Mouse (Mus musculus) stomach, postnatal 0 days (tissue): ENCODE measurements at regions not wholly inside any gene's neighbourhood (a gene's known extent, or its start where the extent isn't known, plus 50 kb on each side); places are given as distances from the start of the nearest gene placed in this dataset.

ENCODE experiments used
- ATAC-seq: fragments of 200-750 bp; cut with Nextera tagmentation; 2 replicates; pipeline ENCODE4 v1.8.0; 2017; ENCODE audit not compliant: low FRiP score, low TSS enrichment
- DNase-seq: peaks from one replicate; pipeline ENCODE4 v3.0.0-alpha.2; 2016; ENCODE audit warnings: low spot score
- H3K27ac ChIP-seq: fragments of 300-500 bp; sonication (generic); replicated peaks from 2 replicates; pipeline ENCODE4 v1.5.1; 2014; ENCODE audit warnings: mild to moderate bottlenecking, control low read depth
- H3K27me3 ChIP-seq: fragments of 300-500 bp; sonication (generic); 2 replicates; pipeline ENCODE4 v1.6.1; 2014; ENCODE audit warnings: low read length; ENCODE audit not compliant: control insufficient read depth, insufficient read depth
- H3K36me3 ChIP-seq: fragments of 300-500 bp; sonication (generic); 2 replicates; pipeline ENCODE4 v1.6.1; 2014; ENCODE audit warnings: low read length, mixed read lengths; ENCODE audit not compliant: control insufficient read depth, insufficient read depth
- H3K4me1 ChIP-seq: fragments of 300-500 bp; sonication (generic); replicated peaks from 2 replicates; pipeline ENCODE4 v1.6.1; 2014; ENCODE audit warnings: antibody characterized with exemption; ENCODE audit not compliant: control insufficient read depth, insufficient read depth
- H3K4me2 ChIP-seq: fragments of 300-500 bp; sonication (generic); replicated peaks from 2 replicates; pipeline ENCODE4 v1.6.1; 2014; ENCODE audit warnings: low read depth, mild to moderate bottlenecking, control low read depth, moderate library complexity
- H3K4me3 ChIP-seq: fragments of 300-500 bp; sonication (generic); 2 replicates; pipeline ENCODE4 v1.5.1; 2014; ENCODE audit warnings: low read depth, low read length, control low read depth
- H3K9ac ChIP-seq: fragments of 300-500 bp; sonication (generic); 2 replicates; pipeline ENCODE4 v1.6.1; 2014; ENCODE audit warnings: mild to moderate bottlenecking, low read length, control low read depth, mixed read lengths
- H3K9me3 ChIP-seq: fragments of 300-500 bp; sonication (generic); 2 replicates; pipeline ENCODE4 v1.6.1; 2016; ENCODE audit warnings: low read length; ENCODE audit not compliant: control insufficient read depth
- CTCF ChIP-seq: IDR thresholded peaks from 2 replicates; pipeline ENCODE4 v1.5.1; 2016; ENCODE audit warnings: antibody characterized with exemption, low read depth, mild to moderate bottlenecking, moderate library complexity
- EP300 ChIP-seq: optimal IDR thresholded peaks from 2 replicates; pipeline ENCODE3; 2016; ENCODE audit warnings: antibody characterized with exemption
- WGBS: fragments of 180-500 bp; shearing (Covaris S2); extraction: QIAGEN DNeasy Blood & Tissue Kit; methylation state at CpG from one replicate; pipeline ENCODE4 v1.1.7; 2014; 5-methylcytosine and 5-hydroxymethylcytosine counted together

DNA sequence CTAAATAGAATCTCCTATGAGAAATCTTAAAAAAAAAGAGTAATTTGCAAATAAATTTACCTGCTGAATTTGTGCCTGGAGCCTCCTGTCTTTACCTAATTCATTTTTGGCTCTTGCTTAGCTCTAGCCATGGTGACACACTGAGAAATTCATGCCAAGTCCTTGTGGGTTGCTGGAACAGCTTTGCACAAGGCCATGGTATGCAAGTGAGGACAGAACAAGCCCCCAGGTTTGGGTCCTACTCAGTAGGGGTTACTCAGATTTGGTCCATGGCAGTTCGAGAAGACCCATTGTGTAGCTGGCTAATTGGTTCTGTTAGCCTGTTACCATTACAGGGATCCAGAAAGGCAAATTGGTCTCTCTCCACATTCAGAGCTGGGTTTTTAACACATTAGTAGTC lies 65.7 kb upstream of the Zeb2 start:
- TF ChIP-seq EP300, result no peak
- TF ChIP-seq CTCF, result no peak
- H3K4me3 ChIP-seq, result no peak overlapping the region
- no peaks in the 10 kb centered on the region for H3K9me3 ChIP-seq
- no peaks in the 10 kb centered on the region for H3K36me3 ChIP-seq
- no peak overlapping the region for H3K27ac ChIP-seq
- H3K27me3 ChIP-seq, result no peaks in the 10 kb centered on the region
- no peak overlapping the region for H3K4me2 ChIP-seq
- 94% methylated on average over 1 of the region's 1 CpGs for WGBS
- no peak overlapping the region for H3K9ac ChIP-seq
- ATAC-seq (no peak), DNase-seq (no peak)
- H3K4me1 ChIP-seq, result no peaks in the 10 kb centered on the region

DNA sequence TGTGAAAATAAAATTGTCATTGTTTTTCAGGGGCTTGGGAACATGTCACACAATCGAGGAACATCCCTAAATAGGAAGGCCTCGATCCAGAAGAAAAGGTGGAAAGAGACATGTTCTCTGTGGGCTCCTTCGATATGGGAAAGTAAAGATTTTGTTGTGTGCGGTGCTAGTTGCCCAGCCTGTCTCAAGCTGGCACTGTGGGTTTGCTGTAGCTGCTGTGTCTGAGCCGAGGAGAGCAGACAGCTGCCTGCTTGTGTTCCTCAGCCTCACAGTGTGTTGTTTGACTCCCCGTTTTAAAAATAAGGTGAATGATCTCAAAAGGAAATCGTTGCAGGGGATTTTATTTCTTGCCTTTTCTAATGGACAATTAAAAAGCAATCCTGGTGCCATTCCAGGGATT lies 64.4 kb upstream of the Zeb2 start:
- no peaks in the 10 kb centered on the region for H3K9me3 ChIP-seq
- no peaks in the 10 kb centered on the region for H3K4me1 ChIP-seq
- TF ChIP-seq CTCF (no peak; the same call in 1 of the 2 replicates), EP300 (no peak)
- H3K9ac ChIP-seq, result no peak overlapping the region
- ATAC-seq (no peak), DNase-seq (no peak)
- no peaks in the 10 kb centered on the region for H3K36me3 ChIP-seq
- H3K27ac ChIP-seq, result no peak overlapping the region
- no peaks in the 10 kb centered on the region for H3K27me3 ChIP-seq
- no peak overlapping the region for H3K4me2 ChIP-seq
- WGBS, result 73% methylated on average over 7 of the region's 7 CpGs
- no peak overlapping the region for H3K4me3 ChIP-seq

DNA sequence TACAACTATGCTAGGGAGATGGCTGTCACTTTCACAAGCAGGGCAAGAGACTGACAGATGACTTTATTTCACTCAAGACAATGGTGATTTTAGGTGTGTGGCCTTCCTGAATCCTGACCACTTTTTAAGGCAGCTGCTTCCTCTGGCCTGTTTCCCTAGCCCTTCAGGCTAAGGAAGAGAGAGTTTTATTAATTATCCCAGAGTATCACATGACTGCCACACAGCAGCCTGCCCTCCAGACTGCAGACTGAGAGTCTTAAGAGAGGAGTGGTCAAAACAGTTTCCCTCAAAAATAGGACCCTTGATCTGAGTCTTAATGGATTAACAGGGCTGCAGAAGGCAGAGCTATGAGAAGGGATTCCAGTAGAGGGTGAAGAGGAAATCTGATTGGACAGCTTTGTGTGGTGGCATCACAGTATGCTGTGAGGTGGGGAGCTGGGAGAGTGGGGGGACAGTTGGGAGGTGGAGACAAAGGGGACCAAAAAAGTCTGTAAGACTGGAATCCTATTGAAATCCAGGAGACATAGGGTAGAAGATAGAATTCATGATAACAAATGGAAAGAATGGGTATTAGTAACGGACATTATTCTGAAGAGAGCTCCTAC lies 61.8 kb upstream of the Zeb2 start:
- Histone ChIP-seq H3K9me3 (no peaks in the 10 kb centered on the region), H3K4me3 (no peak overlapping the region), H3K36me3 (no peaks in the 10 kb centered on the region), H3K9ac (no peak overlapping the region), H3K27ac (no peak overlapping the region), H3K4me2 (no peak overlapping the region), H3K27me3 (no peaks in the 10 kb centered on the region), H3K4me1 (no peaks in the 10 kb centered on the region)
- ATAC-seq, result no peak
- 88% methylated on average over 1 of the region's 1 CpGs for WGBS
- DNase-seq, result no peak
- TF ChIP-seq EP300 (no peak), CTCF (no peak)

DNA sequence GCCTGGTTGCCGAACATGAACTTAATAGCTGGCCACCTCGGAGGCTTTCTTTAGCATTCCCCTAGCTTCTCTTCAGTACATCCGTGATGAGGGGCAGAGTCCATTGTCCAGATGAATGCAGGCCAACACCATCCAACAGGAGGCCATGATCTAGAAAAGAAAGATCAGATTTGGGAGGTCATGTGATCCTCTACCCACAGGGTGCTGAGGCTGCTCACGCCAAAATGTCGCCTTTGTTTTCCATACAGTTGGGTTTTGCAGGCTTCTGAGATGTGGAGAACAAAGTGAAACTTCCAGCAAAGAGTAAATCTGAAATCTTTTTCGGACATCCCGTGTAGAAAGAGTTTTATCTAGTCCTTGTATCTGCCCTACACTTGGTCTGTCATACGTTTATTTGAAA lies 55.2 kb upstream of the Zeb2 start:
- H3K4me3 ChIP-seq, result no peak overlapping the region
- DNase-seq (no peak), ATAC-seq (no peak)
- H3K27me3 ChIP-seq, result no peaks in the 10 kb centered on the region
- H3K36me3 ChIP-seq, result no peaks in the 10 kb centered on the region
- H3K9ac ChIP-seq, result no peak overlapping the region
- no peak for TF ChIP-seq EP300
- TF ChIP-seq CTCF, result no peak
- no peaks in the 10 kb centered on the region for H3K4me1 ChIP-seq
- H3K4me2 ChIP-seq, result no peak overlapping the region
- H3K9me3 ChIP-seq, result no peaks in the 10 kb centered on the region
- H3K27ac ChIP-seq, result no peak overlapping the region
- 90% methylated on average over 8 of the region's 8 CpGs for WGBS

DNA sequence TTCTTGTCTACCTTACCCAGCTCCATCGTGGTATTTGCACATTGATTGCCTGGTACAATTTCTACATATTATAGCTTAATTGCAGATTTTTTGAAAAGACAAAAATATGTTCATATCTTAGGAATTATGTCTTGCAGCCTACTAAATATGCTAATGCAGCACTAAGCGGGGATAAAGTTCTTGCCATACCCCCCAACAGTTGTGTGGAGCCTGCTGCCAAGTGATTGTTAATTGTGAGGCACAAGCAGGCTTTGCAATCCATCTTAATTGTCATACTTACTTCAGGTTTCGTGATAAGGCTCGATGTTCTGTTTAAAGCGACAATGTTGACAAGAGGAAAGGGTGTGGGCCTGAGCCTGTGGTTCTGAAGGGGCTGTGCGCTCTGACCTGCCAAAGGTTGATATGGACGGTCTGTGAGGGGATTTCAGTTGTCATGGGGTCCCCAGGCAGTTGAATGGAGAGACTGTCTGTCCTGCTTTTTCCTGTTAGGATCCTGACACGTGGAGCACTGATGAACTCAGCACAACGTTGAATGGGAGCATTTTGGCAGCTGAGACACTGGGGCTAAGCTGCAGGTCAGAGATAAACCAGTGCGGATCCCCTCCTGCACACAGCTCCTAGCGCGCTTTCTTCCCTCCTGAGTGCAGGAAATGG lies 54.5 kb upstream of the Zeb2 start:
- Histone ChIP-seq H3K4me1 (no peaks in the 10 kb centered on the region), H3K27ac (no peak overlapping the region), H3K9me3 (no peaks in the 10 kb centered on the region), H3K36me3 (no peaks in the 10 kb centered on the region), H3K9ac (no peak overlapping the region), H3K4me3 (no peak overlapping the region), H3K4me2 (no peak overlapping the region), H3K27me3 (no peaks in the 10 kb centered on the region)
- TF ChIP-seq EP300, result no peak
- no peak for TF ChIP-seq CTCF
- WGBS, result 34% methylated on average over 12 of the region's 12 CpGs
- DNase-seq (no peak), ATAC-seq (no peak)

DNA sequence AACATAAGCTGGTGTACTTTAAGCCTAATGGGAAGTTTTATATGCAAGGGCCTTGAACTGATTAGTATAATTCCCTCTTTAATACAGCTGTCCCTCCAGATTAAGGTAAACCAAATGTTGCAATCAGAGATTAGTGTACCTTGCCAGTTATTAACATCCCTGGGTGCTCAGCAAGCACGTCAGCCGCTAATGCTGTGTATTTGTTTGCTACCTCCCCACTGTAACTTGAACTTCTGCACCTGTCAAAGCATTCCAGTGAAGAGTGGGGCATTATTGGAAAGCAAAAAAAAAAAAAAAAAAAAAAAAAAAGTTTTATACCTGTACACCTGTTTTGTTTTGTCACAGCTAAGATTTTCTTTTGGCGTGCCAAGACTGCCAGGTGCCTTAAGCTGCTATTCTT lies 53.1 kb upstream of the Zeb2 start:
- Histone ChIP-seq H3K36me3 (no peaks in the 10 kb centered on the region), H3K27ac (no peak overlapping the region), H3K9ac (no peak overlapping the region), H3K4me1 (no peaks in the 10 kb centered on the region), H3K27me3 (no peaks in the 10 kb centered on the region), H3K4me3 (no peak overlapping the region), H3K4me2 (no peak overlapping the region), H3K9me3 (no peaks in the 10 kb centered on the region)
- TF ChIP-seq EP300, result no peak
- no peak for TF ChIP-seq CTCF
- DNase-seq (no peak), ATAC-seq (no peak)
- 67% methylated on average over 3 of the region's 3 CpGs for WGBS
